Mouse (Mus musculus): ENCODE measurements around the gene Plpp3.

GRCm38 (mm10) chr4:105175255-105176035 lies 18.3 kb downstream of the Plpp3 start:
- TF ChIP-seq CTCF (IDR thresholded peaks at IDR 0.05; ENCODE audit: low read depth, low read length), result no peak
- no peak for TF ChIP-seq POLR2A (IDR thresholded peaks at IDR 0.05; ENCODE audit: extremely low read depth, insufficient read depth, low read length)

Measured in liver, adult 2 months (tissue).